8 mouse cellular contexts compared by ENCODE assay signal in the genomic region with DNA sequence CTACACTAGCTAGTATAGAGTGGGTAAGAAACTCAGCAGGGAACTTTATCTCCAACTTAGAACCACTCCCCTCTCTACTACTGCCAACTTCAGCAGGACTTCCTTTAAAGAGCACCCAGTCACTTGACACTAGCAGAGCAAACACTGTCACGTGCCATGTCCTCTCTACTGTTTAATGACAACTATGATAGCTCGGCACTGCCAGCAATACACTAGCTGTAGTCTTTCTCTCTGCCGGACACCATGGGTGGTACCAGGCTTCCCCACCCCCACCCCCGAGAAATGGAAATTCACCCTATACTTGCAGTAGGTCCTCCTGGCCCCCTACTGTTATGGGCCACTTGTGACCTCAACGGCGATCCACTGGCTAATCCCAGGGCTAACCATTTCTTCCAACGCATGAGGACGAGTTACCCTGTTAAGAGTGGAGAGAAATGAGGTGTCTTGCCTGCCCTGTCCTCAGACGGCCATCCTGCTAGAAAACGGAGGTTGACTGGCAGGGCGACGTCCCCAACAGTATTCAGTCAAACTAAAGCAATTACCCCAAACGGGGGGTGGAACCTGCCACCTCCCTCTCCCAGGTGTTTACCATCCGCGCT. TPM values are rescaled to one million over a fixed set of nuclear protein-coding genes. Genes with fewer than 3 reads are reported as not detected.
DNase-seq lines count a peak whose midpoint lies in the region; ATAC-seq and TF ChIP-seq lines count a peak whose summit lies in the region.

No protein-coding gene starts in this region.

- peak overlapping the region; percentile 86 for H3K4me3 ChIP-seq in forebrain, embryonic 15.5 days
- peak overlapping the region; percentile 69 for H3K4me3 ChIP-seq in intestine, embryonic 16.5 days (ENCODE audit: low read length)
- peak overlapping the region; percentile 78 for H3K4me3 ChIP-seq in lung, embryonic 14.5 days (ENCODE audit: low read depth, low read length)

- peak overlapping the region; percentile 77 for H3K4me2 ChIP-seq in forebrain, embryonic 15.5 days (replicated peaks)
- H3K4me2 ChIP-seq in intestine, embryonic 16.5 days (ENCODE audit: low read depth, low read length): peak overlapping the region; percentile 66
- peak overlapping the region; percentile 91 for H3K4me2 ChIP-seq in lung, embryonic 14.5 days

- intact Hi-C loops in heart, postnatal 25 days (cut with DNase I): no loop called here

- H3K9me3 ChIP-seq in forebrain, embryonic 15.5 days: no peaks in the 10 kb centered on the region
- H3K9me3 ChIP-seq in intestine, embryonic 16.5 days (ENCODE audit: control insufficient read depth, low read length): no peaks in the 10 kb centered on the region
- H3K9me3 ChIP-seq in lung, embryonic 14.5 days (ENCODE audit: low read depth, low read length): no peaks in the 10 kb centered on the region

- H3K4me1 ChIP-seq in forebrain, embryonic 15.5 days: peaks cover 12% of the 10 kb centered on the region
- H3K4me1 ChIP-seq in intestine, embryonic 16.5 days (ENCODE audit: control insufficient read depth, insufficient read depth, low read length): peaks cover 6% of the 10 kb centered on the region
- H3K4me1 ChIP-seq in lung, embryonic 14.5 days (ENCODE audit: insufficient read depth): peaks cover 7% of the 10 kb centered on the region; the same call in 1 of the 2 replicates

- H3K9ac ChIP-seq in forebrain, embryonic 15.5 days (replicated peaks): peak overlapping the region; percentile 99
- peak overlapping the region; percentile 95 for H3K9ac ChIP-seq in intestine, embryonic 16.5 days (ENCODE audit: low read depth, low read length)
- peak overlapping the region; percentile 97 for H3K9ac ChIP-seq in lung, embryonic 14.5 days

- no peak for TF ChIP-seq CTCF in lung, embryonic 14.5 days (IDR thresholded peaks at IDR 0.05; ENCODE audit: low read depth)

- peaks cover 26% of the 10 kb centered on the region for H3K36me3 ChIP-seq in forebrain, embryonic 15.5 days
- peaks cover 9% of the 10 kb centered on the region; the same call in 1 of the 2 replicates for H3K36me3 ChIP-seq in intestine, embryonic 16.5 days (ENCODE audit: control insufficient read depth, insufficient read depth, low read length)
- peaks cover 31% of the 10 kb centered on the region for H3K36me3 ChIP-seq in lung, embryonic 14.5 days (ENCODE audit: insufficient read depth)

- ATAC-seq in forebrain, embryonic 15.5 days (replicated peaks): peak; percentile 36
- peak; percentile 65 for ATAC-seq in intestine, embryonic 16.5 days
- peak; percentile 21; the same call in 1 of the 2 replicates for ATAC-seq in lung, embryonic 14.5 days (ENCODE audit: insufficient read depth)

- H3K27me3 ChIP-seq in forebrain, embryonic 15.5 days: no peaks in the 10 kb centered on the region
- H3K27me3 ChIP-seq in intestine, embryonic 16.5 days (replicated peaks; ENCODE audit: control insufficient read depth, insufficient read depth, low read length): no peaks in the 10 kb centered on the region
- H3K27me3 ChIP-seq in lung, embryonic 14.5 days (ENCODE audit: insufficient read depth, low read length): no peaks in the 10 kb centered on the region

- H3K27ac ChIP-seq in forebrain, embryonic 15.5 days (replicated peaks): peak overlapping the region; percentile 100
- peak overlapping the region; percentile 94 for H3K27ac ChIP-seq in intestine, embryonic 16.5 days (ENCODE audit: low read length)
- H3K27ac ChIP-seq in lung, embryonic 14.5 days (ENCODE audit: low read depth): peak overlapping the region; percentile 99

- DNase-seq in heart, adult 18-20 months: peak; percentile 76 to 84
- no peak for DNase-seq in heart, postnatal 25 days (ENCODE audit: low spot score)
- DNase-seq in adrenal gland, postnatal 10 days: peak; percentile 55
- DNase-seq in lung, embryonic 14.5 days: peak; percentile 69
- peak; percentile 11 for DNase-seq in retina, embryonic 14.5 days (ENCODE audit: low spot score)
- DNase-seq in thymus, postnatal 4 days: no peak

- under 1% methylated on average over 15 of the region's 15 CpGs for WGBS in forebrain, embryonic 15.5 days
- under 1% methylated on average over 15 of the region's 15 CpGs for WGBS in intestine, embryonic 16.5 days
- under 1% methylated on average over 15 of the region's 15 CpGs for WGBS in lung, embryonic 14.5 days

RNA-seq across cellular contexts. Expression of gene Flcn, which starts 0.6 kb away (rescaled TPM):
- 10 to 100 TPM; 43.5 to 49.5 TPM for total RNA-seq in heart, adult 18-20 months (2021)
- 10 to 100 TPM; 43.0 to 44.1 TPM for total RNA-seq in heart, postnatal 25 days (2021)
- total RNA-seq in adrenal gland, postnatal 10 days (2021): 10 to 100 TPM; 33.3 to 51.3 TPM
- 44.6 and 45.9 TPM in 2 replicates for polyA plus RNA-seq in forebrain, embryonic 15.5 days (2015; fragmentation: Nextera tagmentation; extraction: Ambion mirVana)
- 46.5 and 51.6 TPM in 2 replicates for polyA plus RNA-seq in intestine, embryonic 16.5 days (2015; fragmentation: Nextera tagmentation; extraction: Ambion mirVana)
- 26.1 and 26.2 TPM in 2 replicates for polyA plus RNA-seq in lung, embryonic 14.5 days (2014; fragmentation: Nextera tagmentation; extraction: Ambion mirVana)

RNA-seq across cellular contexts. Expression of gene Pld6, which starts 21.7 kb away (rescaled TPM):
- under 1 TPM; 0.46 to 0.50 TPM for total RNA-seq in heart, adult 18-20 months (2021)
- total RNA-seq in heart, postnatal 25 days (2021): under 1 TPM; 0.18 to 0.42 TPM
- 10 to 100 TPM in 1 of 2 experiments, 1 to 10 TPM in 1; 6.5 to 10.4 TPM for total RNA-seq in adrenal gland, postnatal 10 days (2021)
- polyA plus RNA-seq in forebrain, embryonic 15.5 days (2015; fragmentation: Nextera tagmentation; extraction: Ambion mirVana): 3.6 and 4.0 TPM in 2 replicates
- 2.7 and 4.0 TPM in 2 replicates for polyA plus RNA-seq in intestine, embryonic 16.5 days (2015; fragmentation: Nextera tagmentation; extraction: Ambion mirVana)
- 1.8 and 2.3 TPM in 2 replicates for polyA plus RNA-seq in lung, embryonic 14.5 days (2014; fragmentation: Nextera tagmentation; extraction: Ambion mirVana)

RNA-seq across cellular contexts. Expression of gene Nt5m, which starts 30.1 kb away (rescaled TPM):
- 10 to 100 TPM; 26.1 to 31.6 TPM for total RNA-seq in heart, adult 18-20 months (2021)
- 10 to 100 TPM; 26.0 to 30.8 TPM for total RNA-seq in heart, postnatal 25 days (2021)
- 10 to 100 TPM; 31.4 to 34.2 TPM for total RNA-seq in adrenal gland, postnatal 10 days (2021)
- polyA plus RNA-seq in forebrain, embryonic 15.5 days (2015; fragmentation: Nextera tagmentation; extraction: Ambion mirVana): 54.0 and 58.4 TPM in 2 replicates
- 31.1 and 34.5 TPM in 2 replicates for polyA plus RNA-seq in intestine, embryonic 16.5 days (2015; fragmentation: Nextera tagmentation; extraction: Ambion mirVana)
- 35.2 and 35.4 TPM in 2 replicates for polyA plus RNA-seq in lung, embryonic 14.5 days (2014; fragmentation: Nextera tagmentation; extraction: Ambion mirVana)

RNA-seq across cellular contexts. Expression of gene Cops3, which starts 30.5 kb away (rescaled TPM):
- 10 to 100 TPM; 71.7 to 75.1 TPM for total RNA-seq in heart, adult 18-20 months (2021)
- 10 to 100 TPM; 70.2 to 75.0 TPM for total RNA-seq in heart, postnatal 25 days (2021)
- 100 to 1,000 TPM in 1 of 2 experiments, 10 to 100 TPM in 1; 98.7 to 103 TPM for total RNA-seq in adrenal gland, postnatal 10 days (2021)
- 205 and 208 TPM in 2 replicates for polyA plus RNA-seq in forebrain, embryonic 15.5 days (2015; fragmentation: Nextera tagmentation; extraction: Ambion mirVana)
- polyA plus RNA-seq in intestine, embryonic 16.5 days (2015; fragmentation: Nextera tagmentation; extraction: Ambion mirVana): 165 and 184 TPM in 2 replicates
- 224 and 228 TPM in 2 replicates for polyA plus RNA-seq in lung, embryonic 14.5 days (2014; fragmentation: Nextera tagmentation; extraction: Ambion mirVana)

Comparison
In these comparisons a context has a peak if more than half of its experiments do, and no peak if none do; other contexts are left out.
1. DNase-seq: peak in heart, adult 18-20 months (2 of 2), adrenal gland, postnatal 10 days (single experiment), lung, embryonic 14.5 days (single experiment) and retina, embryonic 14.5 days (single experiment); none in heart, postnatal 25 days (single experiment) and thymus, postnatal 4 days (single experiment).
2. RNA of gene Pld6, which starts 21.7 kb away (total RNA-seq): 6.5 to 10.4 TPM in adrenal gland, postnatal 10 days; 0.46 to 0.50 TPM in heart, adult 18-20 months and 0.18 to 0.42 TPM in heart, postnatal 25 days; every median in the first group is over 4 times any median in the second.
3. Peak in every context shown above with its lines, with median percentiles within 50 percentile points of each other: ATAC-seq, H3K27ac ChIP-seq, H3K4me2 ChIP-seq, H3K4me3 ChIP-seq and H3K9ac ChIP-seq.